Mouse (Mus musculus) kidney, adult 2 months (tissue): ENCODE measurements at regions not wholly inside any gene's neighbourhood (a gene's known extent, or its start where the extent isn't known, plus 50 kb on each side); places are given as distances from the start of the nearest gene placed in this dataset.
A peak's percentile ranks its signal among the peaks of the same experiment; 100 is the strongest.

ENCODE experiments used
- DNase-seq: peaks from one replicate; pipeline ENCODE4 v3.0.0; 2021
- H3K27ac ChIP-seq: fragments of 200-500 bp; 2 replicates; pipeline ENCODE4 v1.5.1; 2012; ENCODE audit warnings: low read depth, low read length, control low read depth, inconsistent platforms; ENCODE audit not compliant: insufficient read depth
- H3K27me3 ChIP-seq: fragments of 200-500 bp; replicated peaks from 2 replicates; pipeline ENCODE4 v1.6.1; 2012; ENCODE audit warnings: mild to moderate bottlenecking, moderate library complexity, low read length, inconsistent platforms; ENCODE audit not compliant: control insufficient read depth, insufficient read depth
- H3K36me3 ChIP-seq: fragments of 200-500 bp; 2 replicates; pipeline ENCODE4 v1.6.1; 2012; ENCODE audit warnings: mild to moderate bottlenecking, moderate library complexity, low read length, inconsistent platforms; ENCODE audit not compliant: control insufficient read depth, insufficient read depth
- H3K4me1 ChIP-seq: fragments of 200-500 bp; 2 replicates; pipeline ENCODE4 v1.6.1; 2011; ENCODE audit warnings: low read length; ENCODE audit not compliant: control insufficient read depth, insufficient read depth
- H3K4me3 ChIP-seq: fragments of 200-500 bp; 2 replicates; pipeline ENCODE4 v1.5.1; 2011; ENCODE audit warnings: mild to moderate bottlenecking, low read depth, low read length, control low read depth; ENCODE audit not compliant: insufficient read depth
- CTCF ChIP-seq: fragments of 200-500 bp; conservative IDR thresholded peaks from 2 replicates; pipeline ENCODE4 v1.5.1; 2011; ENCODE audit warnings: low read depth, mild to moderate bottlenecking, control low read depth, low read length, moderate library complexity, mixed read lengths; ENCODE audit not compliant: insufficient read depth, insufficient read length
- POLR2A ChIP-seq: fragments of 200-500 bp; IDR thresholded peaks from one replicate; pipeline ENCODE4 v1.6.1; 2011; ENCODE audit warnings: low read depth, low read length, control low read depth
- WGBS: fragments of 180-500 bp; shearing (Covaris S2); methylation state at CpG from one replicate; pipeline ENCODE4 v1.1.7; 2018; 5-methylcytosine and 5-hydroxymethylcytosine counted together

DNA sequence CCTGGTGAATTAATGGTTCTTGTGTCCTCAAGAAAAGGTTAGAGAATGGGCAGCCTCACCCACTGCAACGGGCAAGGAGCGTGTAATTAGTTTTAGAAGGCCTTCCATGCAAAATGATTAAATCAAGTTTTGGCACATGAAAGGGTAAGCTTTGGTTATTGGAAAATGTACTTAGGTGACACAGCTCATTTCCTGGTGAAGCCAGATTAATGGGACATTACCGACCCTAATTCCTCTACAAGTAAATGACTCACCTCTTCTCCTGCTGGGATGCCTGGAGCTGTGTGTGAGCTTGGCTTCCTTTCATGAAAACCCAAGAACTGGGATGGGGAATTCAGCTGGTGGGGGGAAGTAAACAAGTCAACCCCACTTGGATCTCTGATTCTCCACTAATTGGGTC lies 219.9 kb upstream of the Usp24 start:
- DNase-seq = peak; percentile 40
- no peak for TF ChIP-seq CTCF
- TF ChIP-seq POLR2A = no peak
- WGBS = 22% methylated on average over 3 of the region's 3 CpGs
- Histone ChIP-seq H3K4me1 (peaks cover 31% of the 10 kb centered on the region), H3K36me3 (no peaks in the 10 kb centered on the region), H3K27ac (no peak overlapping the region), H3K4me3 (no peak overlapping the region), H3K27me3 (no peaks in the 10 kb centered on the region)

DNA sequence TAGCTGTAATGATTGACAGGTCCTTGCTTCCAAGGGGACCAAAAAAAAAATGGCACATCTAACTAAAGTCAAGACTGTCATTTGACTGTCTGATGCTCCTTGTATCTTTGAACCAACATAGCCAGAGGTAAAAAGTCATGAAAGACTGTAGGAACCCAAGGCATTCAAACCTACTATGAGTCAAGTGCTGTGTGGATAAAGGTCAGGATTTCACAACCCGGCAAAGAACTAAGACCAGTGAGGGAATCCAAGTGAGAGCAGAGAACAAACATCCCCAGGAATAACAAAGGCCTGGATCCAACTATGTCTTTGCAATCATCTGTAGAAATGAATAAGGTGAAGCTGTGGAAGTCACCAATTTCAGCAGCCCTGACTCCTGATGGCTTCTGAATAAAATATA lies 218.2 kb upstream of the Usp24 start:
- Histone ChIP-seq H3K4me1 (peaks cover 19% of the 10 kb centered on the region), H3K27ac (no peak overlapping the region), H3K4me3 (no peak overlapping the region), H3K36me3 (no peaks in the 10 kb centered on the region), H3K27me3 (no peaks in the 10 kb centered on the region)
- peak; percentile 29 for DNase-seq
- WGBS = 52% methylated on average over 1 of the region's 1 CpGs
- TF ChIP-seq CTCF = no peak
- no peak for TF ChIP-seq POLR2A

- 47% methylated on average over 11 of the region's 11 CpGs for WGBS
- DNase-seq = no peak
- Histone ChIP-seq H3K4me3 (no peak overlapping the region), H3K36me3 (no peaks in the 10 kb centered on the region), H3K27me3 (no peaks in the 10 kb centered on the region), H3K4me1 (peaks cover 6% of the 10 kb centered on the region; the same call in 1 of the 2 replicates), H3K27ac (no peak overlapping the region)
- no peak for TF ChIP-seq POLR2A
Measured at GRCm38 (mm10) chr4:106100211-106101025, 215.6 kb upstream of the Usp24 start.

DNA sequence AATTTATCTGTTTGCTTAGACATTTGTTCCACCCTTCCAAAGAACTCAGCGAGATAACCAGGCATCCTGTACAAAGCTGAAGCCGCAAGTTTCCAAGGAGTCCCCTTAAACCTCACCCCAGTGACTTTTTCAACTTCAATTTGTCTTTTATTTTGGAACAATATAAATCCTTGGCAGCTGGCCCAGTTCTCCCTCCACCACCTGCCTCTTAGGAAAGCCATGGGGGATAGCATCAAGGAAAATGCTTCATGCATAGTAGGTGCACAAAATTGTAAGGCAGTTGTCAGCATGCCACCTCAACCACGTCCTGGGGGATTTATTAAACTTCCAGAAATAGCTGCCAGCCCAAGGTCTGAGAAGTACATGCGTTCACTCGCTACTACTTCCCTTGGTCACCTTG lies 214.1 kb upstream of the Usp24 start:
- WGBS = 41% methylated on average over 5 of the region's 5 CpGs
- H3K27ac ChIP-seq = peak overlapping the region; percentile 25; the same call in 1 of the 2 replicates
- no peak for DNase-seq

DNA sequence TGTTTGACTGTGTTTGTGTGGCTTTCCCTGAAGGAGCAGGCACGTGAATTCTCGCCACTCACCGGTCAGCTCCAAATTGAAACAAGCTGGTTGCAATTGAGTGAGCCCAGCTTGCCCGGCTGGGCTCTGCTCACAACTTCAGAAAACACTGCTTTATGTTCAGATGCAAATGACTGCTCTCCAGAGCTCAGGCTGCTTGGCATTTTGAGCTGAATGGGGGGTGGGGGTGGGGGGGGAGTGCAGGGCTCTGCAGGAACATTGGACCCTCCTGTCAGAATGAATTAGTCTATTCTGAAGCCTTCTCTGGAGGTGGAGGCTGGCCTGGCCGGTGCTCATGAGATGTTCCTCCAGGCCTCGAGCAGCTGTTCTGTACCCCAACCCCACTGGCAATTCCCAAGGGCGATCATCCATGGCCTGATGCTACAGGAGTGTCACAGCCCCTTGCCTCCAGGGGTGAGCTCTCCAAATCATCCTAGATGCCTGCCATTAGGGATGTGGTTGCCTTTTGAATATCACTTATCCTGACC lies 213.5 kb upstream of the Usp24 start:
- H3K27me3 ChIP-seq = no peaks in the 10 kb centered on the region
- peak overlapping the region; percentile 25; the same call in 1 of the 2 replicates for H3K27ac ChIP-seq
- WGBS = 46% methylated on average over 7 of the region's 7 CpGs
- no peak overlapping the region for H3K4me3 ChIP-seq
- no peaks in the 10 kb centered on the region for H3K36me3 ChIP-seq
- peak; percentile 35 for DNase-seq
- no peaks in the 10 kb centered on the region for H3K4me1 ChIP-seq
- no peak for TF ChIP-seq CTCF

More for the DNA sequence above, 214.1 kb upstream of the Usp24 start:
- Histone ChIP-seq H3K36me3 (no peaks in the 10 kb centered on the region), H3K4me3 (no peak overlapping the region), H3K4me1 (no peaks in the 10 kb centered on the region), H3K27me3 (no peaks in the 10 kb centered on the region)
- TF ChIP-seq POLR2A (no peak), CTCF (no peak)

DNA sequence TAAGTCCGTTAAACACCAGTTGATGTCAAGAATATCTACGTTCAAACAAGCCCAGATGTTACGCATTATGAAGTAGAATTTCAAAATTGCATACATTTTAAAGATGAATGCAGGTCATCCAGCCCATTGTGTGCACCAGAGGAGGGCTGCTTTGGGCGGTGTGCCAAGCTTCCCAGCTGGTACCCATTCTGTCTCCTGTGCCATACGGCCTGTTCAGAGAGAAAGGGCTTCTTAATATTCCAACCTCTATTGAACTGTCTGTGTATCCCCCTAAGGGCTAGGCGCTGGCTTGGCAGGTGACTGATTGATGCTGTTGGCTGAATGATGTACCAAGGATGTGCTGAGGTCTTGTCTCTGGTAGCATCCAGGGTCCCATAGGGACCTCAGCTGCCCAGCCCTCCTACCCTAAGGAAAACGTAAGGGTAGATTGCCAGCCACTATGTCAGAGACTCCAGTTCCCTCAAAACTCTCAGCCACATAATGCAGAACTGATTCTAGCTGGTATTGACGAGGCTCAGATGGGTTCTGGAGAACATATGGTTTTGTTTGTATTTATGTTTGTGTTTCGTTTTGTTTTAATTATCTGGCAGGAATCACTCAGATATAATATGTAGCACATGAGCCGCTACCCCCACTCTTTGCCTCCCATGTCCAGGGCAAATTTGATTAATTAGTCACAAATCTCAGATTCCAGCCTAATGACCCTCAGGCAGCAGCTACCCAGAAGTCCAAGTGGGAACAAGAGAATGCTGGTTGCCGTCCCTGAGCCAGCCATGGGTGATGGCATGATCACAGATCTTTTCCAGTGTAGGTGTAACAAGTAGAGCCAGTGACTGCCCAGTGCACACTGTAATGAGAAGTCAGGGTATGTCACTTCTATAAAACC lies 212.0 kb upstream of the Usp24 start:
- TF ChIP-seq CTCF = no peak
- no peak for TF ChIP-seq POLR2A
- Histone ChIP-seq H3K27me3 (no peaks in the 10 kb centered on the region), H3K36me3 (no peaks in the 10 kb centered on the region), H3K27ac (no peak overlapping the region), H3K4me1 (no peaks in the 10 kb centered on the region; the same call in 1 of the 2 replicates), H3K4me3 (no peak overlapping the region)
- DNase-seq = peak; percentile 17
- 80% methylated on average over 11 of the region's 11 CpGs for WGBS

GRCm38 (mm10) chr4:106112981-106113380 lies 203.0 kb upstream of the Usp24 start:
- H3K36me3 ChIP-seq = no peaks in the 10 kb centered on the region
- no peak overlapping the region for H3K27ac ChIP-seq
- H3K27me3 ChIP-seq = no peaks in the 10 kb centered on the region
- H3K4me3 ChIP-seq = no peak overlapping the region
- no peaks in the 10 kb centered on the region; the same call in 1 of the 2 replicates for H3K4me1 ChIP-seq
- DNase-seq = no peak
- no peak for TF ChIP-seq CTCF
- no peak for TF ChIP-seq POLR2A
